Mouse (Mus musculus): Measurements from ENCODE around the gene Wdr43.

DNA sequence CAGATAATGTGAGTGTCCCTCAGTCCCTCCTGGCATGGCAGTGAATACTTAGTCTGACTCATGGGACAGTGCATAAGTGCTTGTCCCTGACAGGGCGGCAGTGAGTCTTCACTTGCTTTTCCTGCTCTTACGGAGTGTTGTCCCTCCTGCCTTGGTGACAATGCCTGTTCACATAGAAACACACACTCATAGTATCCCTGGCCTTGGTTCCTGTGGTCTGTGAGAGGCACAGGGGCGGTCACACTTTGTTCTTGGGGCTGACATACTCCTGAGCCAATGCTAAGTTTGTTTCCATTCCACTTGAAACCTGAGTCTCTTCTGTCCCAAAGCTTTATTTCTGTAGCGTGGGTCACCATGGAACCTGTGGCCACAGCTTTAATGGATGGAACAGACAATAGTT lies 66.7 kb downstream of the Wdr43 start:
- TF ChIP-seq CTCF (IDR thresholded peaks at IDR 0.05; ENCODE audit: low read depth) (no peak), EP300 (IDR thresholded peaks at IDR 0.05; ENCODE audit: low read depth) (no peak)

Measured in heart, postnatal 0 days (tissue).